Mouse (Mus musculus): Measurements from ENCODE around the gene Foxr2.

- TF ChIP-seq CTCF (IDR thresholded peaks at IDR 0.05; ENCODE audit: low read depth, low read length) (no peak), POLR2A (IDR thresholded peaks at IDR 0.05; ENCODE audit: borderline replicate concordance, low read depth, low read length) (no peak)
Measured at GRCm38 (mm10) chrX:153151766-153152165, 33.2 kb downstream of the Foxr2 start.

All from bone marrow macrophage, adult 2 months (primary cell).